Mouse (Mus musculus) limb, embryonic 14.5 days (tissue): ENCODE results near the gene Tmem104. TPM values are rescaled to one million over a fixed set of nuclear protein-coding genes. Genes with fewer than 3 reads are reported as not detected.
A peak's percentile ranks its signal among the peaks of the same experiment; 100 is the strongest.

Experiments used
- ATAC-seq: fragments of 200-750 bp; cut with Nextera tagmentation; 2 replicates; pipeline ENCODE4 v1.8.0; 2017; ENCODE audit warnings: low read depth, moderate number of reproducible peaks, moderate TSS enrichment; ENCODE audit not compliant: low FRiP score
- DNase-seq: peaks from one replicate; pipeline ENCODE4 v3.0.0-alpha.2; 2015; ENCODE audit warnings: low spot score
- H3K27ac ChIP-seq: fragments of 300-500 bp; sonication (generic); replicated peaks from 2 replicates; pipeline ENCODE4 v1.5.1; 2014; ENCODE audit warnings: low read depth, mild to moderate bottlenecking, low read length, moderate library complexity, mixed read lengths
- H3K27me3 ChIP-seq: fragments of 300-500 bp; sonication (generic); 2 replicates; pipeline ENCODE4 v1.6.1; 2014; ENCODE audit warnings: low read length, mixed read lengths; ENCODE audit not compliant: control insufficient read depth, insufficient read depth
- H3K36me3 ChIP-seq: fragments of 300-500 bp; sonication (generic); 2 replicates; pipeline ENCODE4 v1.6.1; 2014; ENCODE audit warnings: mild to moderate bottlenecking, low read length, moderate library complexity, mixed read lengths; ENCODE audit not compliant: control insufficient read depth, insufficient read depth
- H3K4me1 ChIP-seq: fragments of 300-500 bp; sonication (generic); 2 replicates; pipeline ENCODE4 v1.6.1; 2014; ENCODE audit warnings: antibody characterized with exemption, low read length, mixed read lengths; ENCODE audit not compliant: control insufficient read depth, insufficient read depth
- H3K4me2 ChIP-seq: fragments of 300-500 bp; sonication (generic); replicated peaks from 2 replicates; pipeline ENCODE4 v1.6.1; 2014; ENCODE audit warnings: low read depth, mild to moderate bottlenecking, low read length, moderate library complexity; ENCODE audit not compliant: severe bottlenecking
- H3K4me3 ChIP-seq: fragments of 300-500 bp; sonication (generic); replicated peaks from 2 replicates; pipeline ENCODE4 v1.5.1; 2014; ENCODE audit warnings: low read length
- H3K9ac ChIP-seq: fragments of 300-500 bp; sonication (generic); 2 replicates; pipeline ENCODE4 v1.6.1; 2014; ENCODE audit warnings: mild to moderate bottlenecking, low read depth, low read length, moderate library complexity; ENCODE audit not compliant: severe bottlenecking
- H3K9me3 ChIP-seq: fragments of 300-500 bp; sonication (generic); 2 replicates; pipeline ENCODE4 v1.6.1; 2016; ENCODE audit warnings: low read length; ENCODE audit not compliant: control insufficient read depth
- POLR2A ChIP-seq: fragments of 200-500 bp; IDR thresholded peaks from 2 replicates; pipeline ENCODE4 v1.8.0; 2012; ENCODE audit warnings: inconsistent platforms, mild to moderate bottlenecking, moderate library complexity, borderline replicate concordance; ENCODE audit not compliant: insufficient read depth, insufficient read length; ENCODE audit errors: extremely low read depth
- WGBS: fragments of 180-500 bp; shearing (Covaris S2); extraction: QIAGEN DNeasy Blood & Tissue Kit; methylation state at CpG from one replicate; pipeline ENCODE4 v1.1.7; 2014; 5-methylcytosine and 5-hydroxymethylcytosine counted together
- polyA plus RNA-seq, 2 experiments: library from polyadenylated mRNA; depleted of rRNA in 1 of 2; stranded (reverse) in 1 of 2; unstranded in 1 of 2; fragments of >200 nt; fragmentation: Nextera tagmentation in 1 of 2; extraction: Ambion mirVana in 1 of 2; gene quantifications; 2 replicates each; pipeline versions ENCODE4 v1.2.1 to v1.2.3; 2012 to 2014

Tmem104 gene
- polyA plus RNA-seq, 2 experiments, result 9.2 to 12.4 TPM

DNA sequence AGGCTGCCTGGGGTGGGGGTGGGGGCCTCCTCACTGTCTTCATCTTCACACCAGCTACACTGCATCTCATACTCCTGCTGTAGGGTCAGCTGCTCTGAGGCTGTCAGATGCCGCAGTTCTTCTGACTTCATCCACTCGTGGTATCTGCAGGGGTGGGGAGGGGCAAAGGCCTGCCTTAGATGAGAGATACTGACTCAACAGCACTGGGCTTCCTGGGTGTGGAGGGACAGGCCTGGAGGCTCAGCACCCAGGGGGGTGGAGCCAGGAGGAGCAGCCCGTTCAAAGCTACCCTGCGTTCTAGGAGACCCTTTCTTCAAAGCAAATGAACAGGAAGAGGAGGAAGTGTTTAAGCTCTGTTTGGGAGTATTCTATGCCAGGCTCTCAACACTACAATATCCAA, 2.3 kb upstream of the Tmem104 start:
- ATAC-seq (no peak), DNase-seq (no peak)
- Histone ChIP-seq H3K9ac (no peak overlapping the region), H3K4me2 (no peak overlapping the region), H3K4me1 (peaks cover 10% of the 10 kb centered on the region; the same call in 1 of the 2 replicates), H3K9me3 (no peaks in the 10 kb centered on the region), H3K4me3 (no peak overlapping the region), H3K27ac (no peak overlapping the region), H3K36me3 (no peaks in the 10 kb centered on the region), H3K27me3 (no peaks in the 10 kb centered on the region)
- TF ChIP-seq POLR2A, result no peak
- 45% methylated on average over 4 of the region's 4 CpGs for WGBS

DNA sequence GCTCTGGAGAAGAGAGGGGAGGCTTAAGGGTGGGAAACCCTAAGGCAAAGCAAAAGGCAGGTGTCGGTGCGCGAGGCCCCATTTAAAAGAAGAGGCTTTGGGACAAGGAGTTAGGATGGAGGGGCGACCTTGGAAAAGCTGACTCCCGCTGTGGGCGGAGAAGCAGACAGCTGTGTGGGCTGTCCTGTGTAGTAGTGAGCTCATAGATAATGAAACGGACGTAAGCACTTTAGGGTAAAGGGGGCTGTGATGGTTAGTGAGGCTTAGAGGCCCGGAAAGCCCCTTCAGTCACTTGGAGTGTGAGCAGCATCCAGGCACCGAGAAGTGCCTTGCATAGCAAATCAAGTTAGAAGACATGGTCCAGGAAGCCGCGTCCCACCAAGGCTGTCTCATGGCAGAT, 406 bp downstream of the Tmem104 start, which contains the start of gene Nat9:
Nat9 (minus strand) TSS at position 167 of the 400 bp plus-strand sequence.
- H3K4me1 ChIP-seq, result peaks cover 10% of the 10 kb centered on the region; the same call in 1 of the 2 replicates

DNA sequence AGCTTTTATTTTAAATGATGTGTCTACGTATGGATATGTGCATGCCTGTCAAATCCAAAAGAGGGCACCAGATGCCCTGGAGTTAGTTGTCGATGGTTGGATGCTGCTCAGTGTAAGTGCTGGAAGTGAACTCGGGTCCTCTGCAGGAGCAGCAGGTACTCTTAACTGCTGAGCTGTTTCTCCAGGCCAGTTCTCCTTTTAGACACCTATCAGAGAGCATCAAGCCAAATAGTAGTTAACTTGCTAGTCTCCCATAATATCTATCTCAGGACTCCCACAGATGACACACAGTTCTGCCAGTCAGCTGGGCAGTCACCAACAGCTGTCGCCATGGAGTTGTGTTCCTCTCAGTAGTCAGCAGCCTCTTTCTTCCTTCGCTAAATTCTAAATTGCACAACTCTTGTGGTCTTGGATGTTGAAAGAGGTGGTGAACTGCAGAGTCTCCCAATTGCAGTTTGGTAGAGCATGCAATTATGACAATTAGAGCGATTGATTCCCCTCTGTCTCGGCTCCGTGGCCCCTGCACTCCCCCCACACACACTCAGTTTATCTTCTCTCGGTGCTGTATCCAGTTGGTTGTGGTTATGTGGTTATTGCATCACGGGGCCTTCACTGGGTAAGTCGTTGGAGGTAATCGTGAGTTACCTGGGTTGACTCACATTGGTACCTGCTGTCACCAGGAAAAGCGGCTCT, 1.4 kb downstream of the Tmem104 start:
- no peak overlapping the region for H3K27ac ChIP-seq
- no peaks in the 10 kb centered on the region for H3K27me3 ChIP-seq
- DNase-seq (no peak), ATAC-seq (no peak)
- H3K4me1 ChIP-seq, result peaks cover 10% of the 10 kb centered on the region; the same call in 1 of the 2 replicates
- no peak for TF ChIP-seq POLR2A
- no peak overlapping the region for H3K9ac ChIP-seq
- no peak overlapping the region for H3K4me3 ChIP-seq
- H3K9me3 ChIP-seq, result no peaks in the 10 kb centered on the region
- H3K4me2 ChIP-seq, result no peak overlapping the region
- WGBS, result 87% methylated on average over 13 of the region's 13 CpGs
- H3K36me3 ChIP-seq, result no peaks in the 10 kb centered on the region

More for the DNA sequence above, 406 bp downstream of the Tmem104 start, which contains the start of gene Nat9:
- Histone ChIP-seq H3K27me3 (no peaks in the 10 kb centered on the region), H3K9ac (peak within 1 kb of the TSS; percentile 70), H3K36me3 (no peaks in the 10 kb centered on the region), H3K9me3 (no peaks in the 10 kb centered on the region), H3K4me2 (peak within 1 kb of the TSS; percentile 69), H3K27ac (peak within 1 kb of the TSS; percentile 54; the same call in 1 of the 2 replicates), H3K4me3 (peak within 1 kb of the TSS; percentile 64)
- DNase-seq (no peak), ATAC-seq (peak; percentile 12; the same call in 1 of the 2 replicates)
- TF ChIP-seq POLR2A, result no peak
- 7% methylated on average over 12 of the region's 12 CpGs for WGBS

DNA sequence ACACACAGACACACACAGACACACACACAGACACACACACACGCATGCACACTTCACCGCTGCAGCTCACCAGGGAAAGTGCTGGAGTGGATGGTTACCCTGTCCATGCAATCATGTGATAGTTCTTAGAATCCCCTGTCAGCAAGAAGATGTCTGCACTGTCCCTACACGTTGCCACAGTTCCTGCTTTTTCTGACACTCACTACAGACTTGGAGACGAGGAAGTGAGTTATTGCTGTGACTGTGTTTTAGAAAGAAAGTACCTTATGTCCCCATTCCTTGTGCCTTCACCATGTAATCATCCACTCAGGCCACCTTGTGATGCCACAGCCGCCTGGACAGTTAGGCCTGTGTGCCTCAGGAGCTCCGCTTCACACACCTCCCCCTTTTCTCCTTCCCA, 2.0 kb downstream of the Tmem104 start:
- Histone ChIP-seq H3K9ac (no peak overlapping the region), H3K27ac (no peak overlapping the region), H3K4me3 (no peak overlapping the region), H3K36me3 (no peaks in the 10 kb centered on the region), H3K4me2 (no peak overlapping the region), H3K27me3 (no peaks in the 10 kb centered on the region), H3K4me1 (peaks cover 10% of the 10 kb centered on the region; the same call in 1 of the 2 replicates), H3K9me3 (no peaks in the 10 kb centered on the region)
- DNase-seq, result no peak
- ATAC-seq, result no peak
- WGBS, result 90% methylated on average over 6 of the region's 6 CpGs
- TF ChIP-seq POLR2A, result no peak

DNA sequence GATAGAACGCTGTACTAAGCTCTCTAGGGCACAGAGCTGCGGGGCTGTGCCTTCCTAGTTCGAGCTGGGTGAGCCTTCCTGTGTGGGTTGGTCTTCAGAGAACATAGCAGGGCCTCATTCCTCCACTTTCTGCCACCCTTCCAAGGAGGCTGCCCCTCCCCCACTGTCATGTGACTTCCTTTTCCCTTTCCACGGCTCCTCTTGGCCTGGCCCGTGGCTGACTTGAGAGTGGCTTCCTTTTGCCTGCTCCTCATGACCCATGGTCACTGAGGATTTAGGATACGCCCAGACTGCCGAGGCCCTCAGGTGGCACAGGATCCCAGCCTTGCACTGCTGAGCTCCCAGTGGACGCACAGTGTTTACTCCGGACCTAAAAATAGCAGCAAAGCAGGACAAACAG, 4.9 kb downstream of the Tmem104 start:
- DNase-seq (no peak), ATAC-seq (no peak)
- H3K9me3 ChIP-seq, result no peaks in the 10 kb centered on the region
- TF ChIP-seq POLR2A, result no peak
- H3K9ac ChIP-seq, result no peak overlapping the region
- H3K4me3 ChIP-seq, result no peak overlapping the region
- no peaks in the 10 kb centered on the region for H3K27me3 ChIP-seq
- H3K27ac ChIP-seq, result no peak overlapping the region
- H3K36me3 ChIP-seq, result peaks cover 2% of the 10 kb centered on the region; the same call in 1 of the 2 replicates
- WGBS, result 61% methylated on average over 9 of the region's 9 CpGs
- H3K4me1 ChIP-seq, result peaks cover 5% of the 10 kb centered on the region; the same call in 1 of the 2 replicates
- no peak overlapping the region for H3K4me2 ChIP-seq
